Mouse (Mus musculus) G1E (cell line): ENCODE results near the gene Ppp1r36. TPM values are rescaled to one million over a fixed set of nuclear protein-coding genes. Genes with fewer than 3 reads are reported as not detected.

Experiments used
- ATAC-seq: 2 replicates; pipeline ENCODE4 v1.8.0; 2016; ENCODE audit warnings: mild to moderate bottlenecking; ENCODE audit not compliant: insufficient number of reproducible peaks, poor library complexity, low FRiP score, severe bottlenecking; ENCODE audit errors: extremely low read depth
- DNase-seq: peaks from one replicate; pipeline ENCODE4 v3.0.0; 2012; ENCODE audit warnings: low spot score
- H3K27me3 ChIP-seq: 2 replicates; pipeline ENCODE4 v1.6.1; 2012; ENCODE audit warnings: mild to moderate bottlenecking, low read length, inconsistent platforms; ENCODE audit not compliant: insufficient read depth
- H3K36me3 ChIP-seq: replicated peaks from 2 replicates; pipeline ENCODE3; 2012; ENCODE audit warnings: mild to moderate bottlenecking, inconsistent platforms
- H3K4me1 ChIP-seq: 2 replicates; pipeline ENCODE4 v1.6.1; 2012; ENCODE audit warnings: low read depth, low read length, inconsistent platforms, mixed read lengths; ENCODE audit not compliant: insufficient read depth
- H3K4me3 ChIP-seq: 2 replicates; pipeline ENCODE4 v1.5.1; 2012; ENCODE audit warnings: low read depth, mild to moderate bottlenecking, inconsistent platforms, low read length, moderate library complexity, mixed read lengths
- H3K9me3 ChIP-seq: replicated peaks from 2 replicates; pipeline ENCODE4 v1.6.1; 2012; ENCODE audit warnings: inconsistent platforms
- CTCF ChIP-seq: IDR thresholded peaks from 2 replicates; pipeline ENCODE4 v1.5.1; 2012; ENCODE audit warnings: low read depth, low read length, inconsistent platforms, mixed read lengths
- GATA1 ChIP-seq: IDR thresholded peaks from 2 replicates; pipeline ENCODE4 v1.6.1; 2012; ENCODE audit warnings: borderline replicate concordance, low read length, inconsistent platforms, mixed read lengths
- GATA2 ChIP-seq: IDR thresholded peaks from 2 replicates; pipeline ENCODE4 v1.6.1; 2012; ENCODE audit warnings: low read depth, low read length, inconsistent platforms, borderline replicate concordance
- POLR2AphosphoS5 ChIP-seq: IDR thresholded peaks from 2 replicates; pipeline ENCODE4 v1.6.1; 2012; ENCODE audit warnings: low read depth, low read length, inconsistent platforms; ENCODE audit not compliant: insufficient replicate concordance
- TAL1 ChIP-seq: conservative IDR thresholded peaks from 2 replicates; pipeline ENCODE4 v1.6.1; 2012; ENCODE audit warnings: low read depth, low read length, inconsistent platforms, mixed read lengths
- polyA plus RNA-seq: library from polyadenylated mRNA; stranded (reverse); fragments of >175 nt; gene quantifications from 2 replicates; pipeline ENCODE4 v1.2.3, GENCODE M21; 2012
- total RNA-seq, 2 experiments: library from RNA; stranded (forward) in 1 of 2; stranded (reverse) in 1 of 2; fragments of 200-1000 nt in 1 of 2; fragments of >200 nt in 1 of 2; fragmentation: Nextera tagmentation in 1 of 2; gene quantifications; 2 replicates each; pipeline ENCODE4 v1.2.3; 2014 to 2017

The Ppp1r36 gene
- total RNA-seq (2014; fragmentation: Nextera tagmentation) (not detected in 2 replicates), total RNA-seq (2017) (0.12 and 0.38 TPM in 2 replicates), polyA plus RNA-seq (not detected in 2 replicates)

DNA sequence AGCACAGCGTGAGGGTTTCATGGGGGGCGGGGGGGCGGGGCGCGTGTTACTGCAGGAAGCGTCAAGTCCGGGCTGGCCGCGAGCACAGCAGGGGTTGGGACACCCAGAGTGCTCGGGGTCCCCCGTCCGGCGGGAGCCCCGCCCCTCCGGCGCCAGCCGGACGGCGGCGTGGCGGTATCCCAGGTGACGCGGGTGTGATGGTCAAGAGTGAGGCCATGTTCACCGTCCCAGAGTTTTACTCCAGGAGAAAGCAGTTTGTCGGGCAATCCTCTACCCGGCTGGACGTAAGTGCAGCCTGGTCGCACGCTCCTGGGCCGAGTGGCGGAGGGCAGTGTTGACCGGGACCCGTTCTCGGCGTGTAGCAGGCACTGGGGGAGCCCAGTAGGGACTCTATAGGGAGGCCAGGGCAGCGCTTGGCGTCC lies at the start of gene Ppp1r36:
Gene Ppp1r36 (plus strand): TSS at position 106 of the 422 bp plus-strand sequence.
- no peaks in the 10 kb centered on the region for H3K36me3 ChIP-seq
- DNase-seq (no peak), ATAC-seq (no peak)
- H3K9me3 ChIP-seq: peaks cover 11% of the 10 kb centered on the region
- no peak within 1 kb of the TSS for H3K4me3 ChIP-seq
- TF ChIP-seq CTCF (no peak), GATA1 (no peak), POLR2AphosphoS5 (no peak), GATA2 (no peak), TAL1 (no peak)
- peaks cover 17% of the 10 kb centered on the region for H3K27me3 ChIP-seq
- peaks cover 3% of the 10 kb centered on the region; the same call in 1 of the 2 replicates for H3K4me1 ChIP-seq

DNA sequence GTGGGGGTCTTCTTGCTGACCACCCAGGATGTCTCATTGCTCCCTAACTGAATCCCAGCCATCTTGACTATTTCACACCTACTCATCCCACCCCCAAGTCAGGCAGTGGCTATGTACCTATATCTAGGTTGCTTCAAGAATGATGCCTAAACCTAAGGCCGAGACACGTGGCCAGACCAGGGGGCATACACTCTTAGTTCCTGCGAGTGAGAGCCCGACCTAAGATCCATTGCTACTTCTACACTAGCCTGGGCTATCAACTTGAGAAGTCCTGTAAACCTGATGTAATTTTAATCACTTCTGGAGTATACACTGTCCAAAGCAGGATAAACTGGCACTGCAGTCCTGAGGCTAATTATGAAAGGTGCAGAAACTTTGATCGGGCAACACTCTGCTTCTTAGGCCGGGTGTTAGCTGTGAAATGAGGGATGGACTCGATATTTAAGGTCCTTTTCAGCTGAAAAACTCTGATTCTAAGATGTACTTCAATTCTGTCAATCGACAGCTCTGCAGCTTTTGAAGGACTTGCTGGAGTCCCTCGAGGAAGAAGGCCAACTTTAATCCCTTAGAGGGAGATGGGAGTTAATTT lies 49.0 kb upstream of the Ppp1r36 start:
- no peaks in the 10 kb centered on the region for H3K9me3 ChIP-seq

DNA sequence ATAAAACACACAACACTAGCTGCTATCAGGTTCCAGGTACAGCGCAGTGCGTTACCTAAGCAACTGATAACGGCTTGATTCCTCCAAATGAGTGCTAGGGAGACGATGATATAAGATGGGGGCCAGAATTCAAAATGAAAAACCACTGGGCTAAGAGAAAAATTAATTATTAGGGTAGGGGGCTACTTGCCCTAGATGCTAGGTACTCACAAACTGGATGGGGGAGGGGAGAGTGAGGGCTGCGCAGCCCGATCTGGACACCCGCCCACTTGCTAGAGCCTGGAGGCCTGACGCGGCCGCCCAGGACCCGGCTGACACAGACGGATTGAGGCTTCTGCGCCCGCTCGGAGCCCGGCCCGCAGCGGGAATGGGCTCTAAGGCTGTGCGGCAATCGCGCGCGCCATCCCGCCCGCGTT lies 48.5 kb upstream of the Ppp1r36 start:
- ATAC-seq (no peak), DNase-seq (peak; percentile 53)
- H3K9me3 ChIP-seq: no peaks in the 10 kb centered on the region
- H3K4me1 ChIP-seq: peaks cover 74% of the 10 kb centered on the region
- H3K27me3 ChIP-seq: no peaks in the 10 kb centered on the region
- H3K36me3 ChIP-seq: peaks cover 38% of the 10 kb centered on the region
- no peak for TF ChIP-seq GATA2
- no peak for TF ChIP-seq CTCF
- no peak for TF ChIP-seq TAL1
- TF ChIP-seq GATA1: no peak
- TF ChIP-seq POLR2AphosphoS5: no peak
- peak overlapping the region; percentile 91 for H3K4me3 ChIP-seq

More for the DNA sequence above, 49.0 kb upstream of the Ppp1r36 start:
- Histone ChIP-seq H3K4me1 (peaks cover 73% of the 10 kb centered on the region), H3K36me3 (peaks cover 41% of the 10 kb centered on the region), H3K4me3 (peak overlapping the region; percentile 91), H3K27me3 (no peaks in the 10 kb centered on the region)
- TF ChIP-seq TAL1 (no peak), GATA2 (no peak), POLR2AphosphoS5 (no peak), GATA1 (no peak), CTCF (no peak)
- ATAC-seq (no peak), DNase-seq (no peak)

DNA sequence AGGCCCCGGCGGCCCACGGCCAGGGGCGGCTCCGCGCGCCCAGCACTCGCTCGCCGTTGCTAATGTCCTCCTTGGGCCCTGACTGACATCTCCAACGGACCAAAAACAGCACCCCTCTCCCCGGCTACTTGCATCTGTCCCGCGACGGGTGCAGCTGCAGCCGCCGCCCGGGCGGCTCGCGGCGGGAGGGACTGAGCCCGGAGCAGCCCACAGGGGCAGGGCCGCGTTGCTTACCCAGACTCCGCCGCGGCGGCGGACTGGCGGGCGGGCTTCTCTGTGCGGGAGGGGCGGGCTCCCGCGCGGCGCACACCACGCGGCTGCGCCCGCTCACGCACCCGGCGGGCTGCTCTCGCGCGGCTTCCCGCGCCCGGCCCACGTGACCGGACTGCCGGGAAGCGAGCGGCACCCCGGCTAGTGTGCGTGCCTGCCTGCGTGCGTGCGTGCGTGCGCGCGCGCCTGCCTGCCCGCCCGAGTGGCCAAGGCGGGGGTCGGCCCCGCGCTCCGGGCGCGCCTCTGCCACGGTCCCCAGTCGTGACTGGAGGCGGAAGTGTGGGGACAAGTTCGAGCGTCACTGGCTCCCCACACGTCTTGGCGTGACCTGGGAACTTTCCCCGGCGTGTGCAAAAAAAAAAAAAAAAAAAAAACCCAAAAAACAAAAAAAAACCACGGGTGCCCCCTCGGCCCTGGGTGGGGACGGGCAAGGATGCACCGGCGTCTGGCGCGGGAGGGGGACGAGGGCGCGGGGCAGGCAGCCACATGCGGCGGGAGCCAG lies 47.9 kb upstream of the Ppp1r36 start, which contains the start of gene Zbtb25:
Gene Zbtb25 (minus strand): TSS at position 397 of the 772 bp plus-strand sequence.
- Histone ChIP-seq H3K36me3 (peaks cover 38% of the 10 kb centered on the region), H3K4me3 (peak within 1 kb of the TSS; percentile 91), H3K27me3 (no peaks in the 10 kb centered on the region), H3K9me3 (no peaks in the 10 kb centered on the region), H3K4me1 (peaks cover 74% of the 10 kb centered on the region)
- ATAC-seq: no peak; the same call in 1 of the 2 replicates
- TF ChIP-seq TAL1: no peak
- no peak for TF ChIP-seq CTCF
- TF ChIP-seq GATA2: no peak
- no peak for TF ChIP-seq GATA1
- TF ChIP-seq POLR2AphosphoS5: no peak
- peak; percentile 82 for DNase-seq

DNA sequence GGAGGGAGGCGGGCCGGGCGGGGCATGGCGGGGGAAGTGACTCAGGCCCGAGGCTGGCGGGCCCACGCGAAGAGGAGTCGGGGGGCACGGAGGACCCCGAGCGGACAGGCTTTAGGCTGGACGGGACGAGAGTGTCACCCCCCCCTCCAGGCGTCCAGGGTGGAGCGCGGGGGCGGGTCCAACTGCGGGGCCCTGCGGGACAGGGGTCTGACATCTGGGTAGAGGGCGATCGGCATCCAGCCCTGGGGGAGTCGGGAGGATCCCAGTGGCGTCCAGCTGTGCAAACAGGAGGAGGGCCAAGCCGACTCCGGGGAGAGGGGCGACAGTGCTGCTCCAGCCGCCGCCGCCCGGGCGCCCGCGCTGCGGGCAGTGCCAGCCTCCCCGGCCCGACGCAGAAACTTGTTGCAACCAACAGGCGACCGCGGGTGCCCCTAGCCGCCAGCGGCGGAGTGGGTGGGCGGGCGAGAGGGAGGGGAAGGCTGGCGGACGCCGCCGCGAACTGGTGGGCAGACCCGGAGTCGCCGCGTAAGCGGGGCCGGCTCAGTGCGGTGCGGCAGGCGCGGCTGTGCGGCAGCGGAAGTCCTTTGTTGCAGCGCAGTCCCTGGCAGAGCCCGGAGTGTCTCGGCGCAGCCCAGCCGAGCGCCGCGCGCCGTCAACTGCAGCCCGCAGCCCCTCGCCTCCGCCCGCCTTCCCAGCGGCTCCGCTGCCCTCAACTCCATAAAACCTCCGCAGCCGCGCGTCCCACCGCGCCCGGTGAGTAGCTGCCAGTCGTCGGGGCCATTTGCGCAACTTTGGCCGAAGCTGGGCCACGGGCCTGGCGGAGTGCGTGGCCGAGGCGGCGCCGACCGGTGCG lies 47.1 kb upstream of the Ppp1r36 start, which contains the start of gene Zbtb1:
Gene Zbtb1 (plus strand): TSS at position 289 of the 853 bp plus-strand sequence.
- H3K36me3 ChIP-seq: peaks cover 41% of the 10 kb centered on the region
- H3K4me1 ChIP-seq: peaks cover 77% of the 10 kb centered on the region
- H3K27me3 ChIP-seq: no peaks in the 10 kb centered on the region
- TF ChIP-seq GATA2 (no peak), CTCF (no peak), TAL1 (no peak), GATA1 (no peak), POLR2AphosphoS5 (no peak)
- peak within 1 kb of the TSS; percentile 91 for H3K4me3 ChIP-seq
- DNase-seq: peak; percentile 83
- ATAC-seq: peak; percentile 10; the same call in 1 of the 2 replicates
- no peaks in the 10 kb centered on the region for H3K9me3 ChIP-seq
